Mouse (Mus musculus): ENCODE measurements at regions not wholly inside any gene's neighbourhood (a gene's known extent, or its start where the extent isn't known, plus 50 kb on each side); places are given as distances from the start of the nearest gene placed in this dataset.
A peak's percentile ranks its signal among the peaks of the same experiment; 100 is the strongest.
"Not testable (repeated sequence)": the region's sequence is repeated elsewhere in the genome, so short reads cannot be mapped to it uniquely, and the experiment has no call there.

DNA sequence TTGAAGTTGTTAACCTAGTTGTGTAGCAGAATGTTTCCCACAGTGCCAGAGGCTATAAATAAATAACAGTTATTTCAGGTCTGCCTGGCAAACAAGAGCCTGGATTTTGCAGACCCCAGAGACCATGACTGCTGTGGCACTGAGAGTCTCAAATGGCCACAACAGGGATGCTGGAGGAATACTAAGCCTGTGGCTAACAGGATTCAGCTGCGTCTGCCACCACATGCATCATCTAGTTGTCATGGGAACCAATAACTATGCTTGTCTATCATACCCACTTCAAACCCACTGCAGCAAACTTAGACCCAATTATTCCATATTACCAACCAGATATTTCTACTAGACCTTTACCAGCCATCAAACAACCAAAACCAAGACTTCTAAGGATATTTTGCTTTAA, 385.4 kb downstream of the Mat2b start:
- intact Hi-C loops (cut with DNase I), result no loop called here
- peak in 1 of 2 experiments; percentile 1 for DNase-seq (ENCODE audit: extremely low spot score in 1 of 2, low spot score in 2 of 2)

DNA sequence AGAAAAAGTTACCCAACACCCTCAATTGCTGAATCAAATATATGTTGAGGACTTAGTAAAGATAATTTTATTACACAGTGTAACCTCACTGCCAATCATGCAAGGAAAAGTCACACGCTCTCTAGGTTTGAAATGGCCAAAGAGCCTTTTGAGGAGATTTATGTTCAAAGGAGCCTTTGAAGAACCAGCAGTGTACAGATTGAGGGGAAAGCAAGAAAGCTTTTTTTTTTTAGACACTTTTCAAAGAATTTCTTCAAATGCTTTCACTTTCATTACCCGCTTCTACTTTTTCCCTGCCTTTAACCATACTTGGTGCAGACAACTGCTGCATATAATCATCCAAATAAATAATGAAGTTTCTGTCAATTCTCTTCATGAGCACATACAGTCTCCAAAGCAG, 392.4 kb downstream of the Mat2b start:
- intact Hi-C loops (cut with DNase I), result no loop called here
- no peak for DNase-seq (ENCODE audit: extremely low spot score in 1 of 2, low spot score in 2 of 2)

DNA sequence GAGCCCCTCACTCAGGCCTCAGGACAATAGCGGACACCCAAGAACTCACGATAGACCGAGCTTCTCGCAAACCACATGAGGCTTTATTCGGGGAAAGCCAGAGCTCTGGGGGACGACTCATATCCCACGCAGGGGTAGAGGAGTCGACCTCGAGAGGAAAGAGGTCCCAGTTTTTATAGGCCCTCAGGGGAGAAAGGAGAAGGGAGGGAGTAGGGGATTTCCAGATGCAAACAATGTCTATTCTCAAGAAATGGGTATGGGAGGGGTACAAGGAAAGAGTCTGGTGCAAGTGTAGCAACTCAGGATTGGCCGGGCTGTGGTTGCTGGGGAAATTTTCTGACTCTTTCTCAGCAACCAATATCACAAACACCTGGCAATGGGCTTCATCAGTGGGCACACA, 395.0 kb downstream of the Mat2b start:
- intact Hi-C loops (cut with DNase I); DNase-seq (ENCODE audit: extremely low spot score in 1 of 2, low spot score in 2 of 2): not testable (repeated sequence)

DNA sequence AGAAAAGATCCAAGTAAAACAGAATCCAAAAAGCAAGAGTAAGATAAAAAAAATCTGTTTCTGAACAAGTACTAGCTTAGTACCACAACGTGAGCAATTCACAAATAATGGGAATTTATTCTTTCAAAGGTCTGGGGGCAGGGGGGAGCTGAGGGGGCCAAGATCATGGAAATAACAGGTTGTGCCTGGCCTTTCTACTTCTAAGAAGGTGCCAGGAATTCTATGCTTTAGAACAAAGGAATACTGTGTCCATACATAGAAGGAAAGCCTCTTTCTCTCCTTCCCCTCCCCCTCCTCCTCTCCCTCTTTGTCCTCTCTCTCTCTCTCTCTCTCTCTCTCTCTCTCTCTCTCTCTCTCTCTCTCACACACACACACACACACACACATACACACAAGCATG, 408.1 kb downstream of the Mat2b start:
- DNase-seq (ENCODE audit: extremely low spot score in 1 of 2, low spot score in 2 of 2), result no peak
- intact Hi-C loops (cut with DNase I), result no loop called here

GRCm38 (mm10) chr11:40286391-40286790, 408.6 kb downstream of the Mat2b start:
- DNase-seq (ENCODE audit: extremely low spot score in 1 of 2, low spot score in 2 of 2), result no peak
- intact Hi-C loops (cut with DNase I), result no loop called here

DNA sequence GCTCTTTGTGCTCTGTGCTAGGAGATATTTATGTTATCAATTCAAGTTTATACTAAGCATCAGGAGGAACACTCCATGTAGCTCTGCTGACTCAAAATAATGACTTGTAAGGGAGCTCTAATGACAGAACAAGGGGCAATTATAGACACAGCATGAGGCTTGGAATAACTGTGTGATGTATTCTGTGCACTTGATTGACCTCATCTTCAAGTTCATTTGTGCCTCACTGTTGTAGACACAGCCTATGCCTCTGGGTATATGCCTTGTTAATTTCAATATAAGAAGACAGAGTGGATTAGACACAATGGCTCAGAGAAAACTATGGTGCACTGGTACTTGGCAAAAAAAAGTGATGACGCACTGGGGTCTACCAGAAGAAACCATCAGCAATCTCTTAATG, 418.3 kb downstream of the Mat2b start:
- intact Hi-C loops (cut with DNase I), result no loop called here
- DNase-seq (ENCODE audit: extremely low spot score in 1 of 2, low spot score in 2 of 2), result no peak

- no peak for DNase-seq (ENCODE audit: extremely low spot score in 1 of 2, low spot score in 2 of 2)
- intact Hi-C loops (cut with DNase I), result no loop called here
Measured at GRCm38 (mm10) chr11:40253123-40253522, 441.9 kb downstream of the Mat2b start.

DNA sequence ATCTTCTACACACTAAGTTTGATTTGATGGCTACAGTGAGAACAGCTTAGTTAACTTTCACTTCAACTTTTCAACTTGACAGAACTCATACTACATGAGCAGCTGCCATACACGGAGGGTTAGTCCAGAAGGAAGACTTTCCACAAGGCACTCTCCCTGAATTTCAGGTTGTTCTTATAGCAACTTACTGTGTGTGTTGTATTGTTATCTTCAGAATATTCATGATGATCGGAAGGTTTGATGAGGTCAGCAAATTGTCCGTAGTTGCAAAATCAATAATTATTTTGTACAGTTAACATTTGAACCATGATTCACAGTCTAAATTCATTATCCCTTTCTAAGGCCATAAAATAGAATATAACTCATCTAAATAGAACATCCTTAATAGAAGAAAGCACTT, 442.6 kb downstream of the Mat2b start:
- DNase-seq (ENCODE audit: extremely low spot score in 1 of 2, low spot score in 2 of 2), result no peak
- intact Hi-C loops (cut with DNase I), result no loop called here

DNA sequence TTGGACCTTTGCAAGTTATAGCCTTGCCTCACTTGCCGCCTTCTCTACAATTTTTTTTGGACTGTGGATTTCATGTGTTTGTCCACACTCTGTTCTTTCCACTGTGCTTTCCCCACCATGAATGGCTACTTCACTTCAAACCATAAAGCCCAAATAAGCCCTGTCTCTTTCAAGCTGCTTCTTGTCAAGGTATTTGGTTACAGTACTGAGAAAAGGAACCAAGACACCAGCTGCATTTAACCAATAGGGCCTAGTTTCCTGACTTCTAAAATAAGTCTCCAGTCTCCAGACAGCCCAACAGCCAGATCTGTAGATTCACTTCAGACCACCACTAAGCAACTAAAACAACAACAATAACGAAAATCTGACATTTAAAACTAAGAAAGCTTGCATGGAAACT, 443.9 kb downstream of the Mat2b start:
- no peak for DNase-seq (ENCODE audit: extremely low spot score in 1 of 2, low spot score in 2 of 2)
- intact Hi-C loops (cut with DNase I), result no loop called here

DNA sequence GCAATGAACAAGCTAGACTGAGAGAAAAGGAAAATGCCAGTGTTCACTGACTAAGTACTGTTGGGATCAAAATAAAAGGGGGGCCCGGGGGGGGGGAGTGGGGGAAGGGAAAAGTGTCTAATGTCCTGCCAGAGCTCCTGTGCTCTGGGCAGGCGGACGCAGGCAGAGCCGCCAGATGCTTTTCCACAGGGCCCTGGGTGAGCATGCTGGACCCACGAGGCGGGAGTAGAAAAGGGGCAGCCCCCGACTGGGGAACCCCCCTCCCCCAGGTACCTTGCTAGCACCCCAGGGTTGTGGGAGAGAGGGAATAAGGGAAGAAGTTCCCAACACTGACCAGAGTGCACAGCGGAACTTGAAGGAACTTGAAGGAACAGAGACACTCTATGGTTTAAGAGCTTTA, 478.6 kb downstream of the Mat2b start:
- peak in 1 of 2 experiments; percentile 15 for DNase-seq (ENCODE audit: extremely low spot score in 1 of 2, low spot score in 2 of 2)

More for the DNA sequence above, 478.6 kb downstream of the Mat2b start:
- intact Hi-C loops (cut with DNase I), result no loop called here
